Mouse (Mus musculus) stomach, postnatal 0 days (tissue): ENCODE measurements around the gene Plppr3. TPM values are rescaled to one million over a fixed set of nuclear protein-coding genes. Genes with fewer than 3 reads are reported as not detected.

Experiments used
- ATAC-seq: fragments of 200-750 bp; cut with Nextera tagmentation; 2 replicates; pipeline ENCODE4 v1.8.0; 2017; ENCODE audit not compliant: low FRiP score, low TSS enrichment
- DNase-seq: peaks from one replicate; pipeline ENCODE4 v3.0.0-alpha.2; 2016; ENCODE audit warnings: low spot score
- H3K27ac ChIP-seq: fragments of 300-500 bp; sonication (generic); replicated peaks from 2 replicates; pipeline ENCODE4 v1.5.1; 2014; ENCODE audit warnings: mild to moderate bottlenecking, control low read depth
- H3K27me3 ChIP-seq: fragments of 300-500 bp; sonication (generic); 2 replicates; pipeline ENCODE4 v1.6.1; 2014; ENCODE audit warnings: low read length; ENCODE audit not compliant: control insufficient read depth, insufficient read depth
- H3K36me3 ChIP-seq: fragments of 300-500 bp; sonication (generic); 2 replicates; pipeline ENCODE4 v1.6.1; 2014; ENCODE audit warnings: low read length, mixed read lengths; ENCODE audit not compliant: control insufficient read depth, insufficient read depth
- H3K4me1 ChIP-seq: fragments of 300-500 bp; sonication (generic); replicated peaks from 2 replicates; pipeline ENCODE4 v1.6.1; 2014; ENCODE audit warnings: antibody characterized with exemption; ENCODE audit not compliant: control insufficient read depth, insufficient read depth
- H3K4me2 ChIP-seq: fragments of 300-500 bp; sonication (generic); replicated peaks from 2 replicates; pipeline ENCODE4 v1.6.1; 2014; ENCODE audit warnings: low read depth, mild to moderate bottlenecking, control low read depth, moderate library complexity
- H3K4me3 ChIP-seq: fragments of 300-500 bp; sonication (generic); 2 replicates; pipeline ENCODE4 v1.5.1; 2014; ENCODE audit warnings: low read depth, low read length, control low read depth
- H3K9ac ChIP-seq: fragments of 300-500 bp; sonication (generic); 2 replicates; pipeline ENCODE4 v1.6.1; 2014; ENCODE audit warnings: mild to moderate bottlenecking, low read length, control low read depth, mixed read lengths
- H3K9me3 ChIP-seq: fragments of 300-500 bp; sonication (generic); 2 replicates; pipeline ENCODE4 v1.6.1; 2016; ENCODE audit warnings: low read length; ENCODE audit not compliant: control insufficient read depth
- CTCF ChIP-seq: IDR thresholded peaks from 2 replicates; pipeline ENCODE4 v1.5.1; 2016; ENCODE audit warnings: antibody characterized with exemption, low read depth, mild to moderate bottlenecking, moderate library complexity
- EP300 ChIP-seq: optimal IDR thresholded peaks from 2 replicates; pipeline ENCODE3; 2016; ENCODE audit warnings: antibody characterized with exemption
- WGBS: fragments of 180-500 bp; shearing (Covaris S2); extraction: QIAGEN DNeasy Blood & Tissue Kit; methylation state at CpG from one replicate; pipeline ENCODE4 v1.1.7; 2014; 5-methylcytosine and 5-hydroxymethylcytosine counted together
- microRNA-seq: library from miRNA; unstranded; fragments of <30 nt; microRNA quantifications from one replicate; pipeline ENCODE4, GENCODE M21; 2016
- polyA plus RNA-seq: library from polyadenylated mRNA; unstranded; fragments of >200 nt; fragmentation: Nextera tagmentation; extraction: Ambion mirVana; gene quantifications from 2 replicates; pipeline ENCODE4 v1.2.1, GENCODE M21; 2015

Gene Plppr3
- polyA plus RNA-seq, 1 experiment from 2014 or later = 5.5 TPM

DNA sequence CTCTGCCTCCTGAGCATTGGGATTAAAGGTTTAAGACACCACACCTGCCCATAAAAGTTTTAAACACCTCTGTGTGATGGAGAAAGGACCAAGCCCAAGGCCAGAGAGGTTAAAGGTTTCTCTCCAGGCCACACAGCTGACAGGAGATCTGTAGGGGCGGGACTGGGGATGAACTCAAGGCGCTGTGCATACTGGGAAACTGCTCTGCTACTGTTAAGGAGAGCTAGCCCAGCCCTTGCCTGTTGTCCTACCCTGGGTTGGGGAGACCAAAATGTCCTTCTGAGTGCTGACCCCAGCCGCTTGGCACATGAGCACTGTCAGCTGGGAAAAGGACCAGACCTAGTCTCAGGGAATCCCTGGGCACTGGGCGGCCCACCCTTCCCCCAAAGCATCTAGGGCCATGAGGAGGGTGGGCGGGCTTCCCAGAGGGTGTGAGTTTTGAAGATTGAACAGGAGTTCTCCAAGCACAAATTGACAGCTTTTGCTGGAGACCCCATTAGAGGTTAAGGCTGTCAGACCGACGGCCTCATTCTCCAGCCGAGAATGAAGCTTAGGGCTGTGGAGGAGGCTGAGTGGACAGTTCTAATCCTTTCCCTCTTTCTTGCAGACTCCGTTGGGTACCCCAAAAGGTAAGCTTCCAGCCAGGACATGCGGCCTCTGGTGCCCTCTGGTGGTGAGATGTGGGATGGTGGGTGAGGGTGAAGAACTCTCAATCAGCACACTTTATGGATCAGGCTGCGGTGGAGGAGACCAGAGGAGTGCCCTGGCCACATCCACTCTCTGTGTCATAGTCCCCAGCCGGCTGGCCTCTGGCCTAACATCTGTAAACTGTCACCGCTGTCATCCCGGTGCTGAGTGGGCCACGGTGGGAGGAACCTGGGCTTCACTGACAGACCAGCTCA, 62.4 kb downstream of the Plppr3 start:
- TF ChIP-seq CTCF (peak; percentile 97), EP300 (no peak)
- Histone ChIP-seq H3K4me3 (no peak overlapping the region), H3K27me3 (no peaks in the 10 kb centered on the region), H3K4me1 (no peaks in the 10 kb centered on the region), H3K4me2 (no peak overlapping the region), H3K9me3 (no peaks in the 10 kb centered on the region), H3K27ac (no peak overlapping the region), H3K36me3 (0 out of 2 replicates have a peak, but pooled peaks cover 3% of the 10 kb centered on the region), H3K9ac (no peak overlapping the region)
- 30% methylated on average over 15 of the region's 15 CpGs for WGBS
- peak; percentile 86 for DNase-seq
- peak; percentile 41 for ATAC-seq

Small RNA genes within 50 kb of the gene (microRNA-seq; reads per million reads assigned to microRNA genes)
- gene Mir6910 = not detected

Other genes starting within 250 kb of the Plppr3 start
- 2.7 and 3.3 TPM in 2 replicates for gene Shc2, start 236.7 kb downstream of the Plppr3 start, polyA plus RNA-seq
- gene Odf3l2, start 228.9 kb downstream of the Plppr3 start, polyA plus RNA-seq = not detected in 2 replicates
- gene Madcam1, start 210.1 kb downstream of the Plppr3 start, polyA plus RNA-seq = 17.6 and 22.2 TPM in 2 replicates
- gene Tpgs1, start 205.3 kb downstream of the Plppr3 start, polyA plus RNA-seq = 50.3 and 51.0 TPM in 2 replicates
- 85.3 and 86.9 TPM in 2 replicates for gene Cdc34, start 192.4 kb downstream of the Plppr3 start, polyA plus RNA-seq
- gene Gzmm, start 185.6 kb downstream of the Plppr3 start, polyA plus RNA-seq = 0.62 and 0.83 TPM in 2 replicates
- 1,012 and 1,042 TPM in 2 replicates for gene Bsg, start 170.1 kb downstream of the Plppr3 start, polyA plus RNA-seq
- gene Hcn2, start 158.0 kb downstream of the Plppr3 start, polyA plus RNA-seq = 0.28 and 0.38 TPM in 2 replicates
- 16.5 and 20.6 TPM in 2 replicates for gene Polrmt, start 128.1 kb downstream of the Plppr3 start, polyA plus RNA-seq
- gene Fgf22, start 119.6 kb downstream of the Plppr3 start, polyA plus RNA-seq = 13.5 and 14.9 TPM in 2 replicates
- gene Rnf126, start 107.7 kb downstream of the Plppr3 start, polyA plus RNA-seq = 60.0 and 68.6 TPM in 2 replicates
- gene Fstl3, start 97.4 kb downstream of the Plppr3 start, polyA plus RNA-seq = 14.1 and 17.6 TPM in 2 replicates
- 0.04 and 0.15 TPM in 2 replicates for gene Prss57, start 83.7 kb downstream of the Plppr3 start, polyA plus RNA-seq
- 27.8 and 29.1 TPM in 2 replicates for gene Palm, start 81.1 kb downstream of the Plppr3 start, polyA plus RNA-seq
- gene Misp, start 53.6 kb downstream of the Plppr3 start, polyA plus RNA-seq = 57.6 and 58.0 TPM in 2 replicates
- gene Ptbp1, start 20.2 kb downstream of the Plppr3 start, polyA plus RNA-seq = 99.3 and 103 TPM in 2 replicates
- gene Prtn3, start 158 bp downstream of the Plppr3 start, polyA plus RNA-seq = 0.86 and 0.87 TPM in 2 replicates
- 0.30 and 0.55 TPM in 2 replicates for gene Elane, start 11.6 kb upstream of the Plppr3 start, polyA plus RNA-seq
- not detected in 2 replicates for gene Cfd, start 16.2 kb upstream of the Plppr3 start, polyA plus RNA-seq
- gene Med16, start 34.3 kb upstream of the Plppr3 start, polyA plus RNA-seq = 25.6 and 29.7 TPM in 2 replicates
- 8.9 and 18.0 TPM in 2 replicates for gene Gm26602, start 36.2 kb upstream of the Plppr3 start, polyA plus RNA-seq
- gene Kiss1r, start 42.3 kb upstream of the Plppr3 start, polyA plus RNA-seq = 0.79 and 0.99 TPM in 2 replicates
- gene R3hdm4, start 46.6 kb upstream of the Plppr3 start, polyA plus RNA-seq = 160 and 174 TPM in 2 replicates
- gene Arid3a, start 52.4 kb upstream of the Plppr3 start, polyA plus RNA-seq = 3.2 and 3.5 TPM in 2 replicates
- 46.9 and 50.3 TPM in 2 replicates for gene Wdr18, start 85.5 kb upstream of the Plppr3 start, polyA plus RNA-seq
- 0.17 and 0.18 TPM in 2 replicates for gene Grin3b, start 96.1 kb upstream of the Plppr3 start, polyA plus RNA-seq
- 18.5 and 19.1 TPM in 2 replicates for gene Tmem259, start 109.7 kb upstream of the Plppr3 start, polyA plus RNA-seq
- gene Cnn2, start 114.0 kb upstream of the Plppr3 start, polyA plus RNA-seq = 236 and 245 TPM in 2 replicates
- gene Abca7, start 121.9 kb upstream of the Plppr3 start, polyA plus RNA-seq = 2.6 and 3.2 TPM in 2 replicates
- gene Arhgap45, start 142.0 kb upstream of the Plppr3 start, polyA plus RNA-seq = 2.0 TPM in 2 replicates
- gene Polr2e, start 165.2 kb upstream of the Plppr3 start, polyA plus RNA-seq = 121 and 122 TPM in 2 replicates
- gene Gpx4, start 172.5 kb upstream of the Plppr3 start, polyA plus RNA-seq = 435 and 445 TPM in 2 replicates
- 10.7 and 11.0 TPM in 2 replicates for gene Sbno2, start 230.9 kb upstream of the Plppr3 start, polyA plus RNA-seq
- gene Stk11, start 241.2 kb upstream of the Plppr3 start, polyA plus RNA-seq = 10.3 and 11.2 TPM in 2 replicates